Mouse (Mus musculus): ENCODE measurements around the gene Slc23a2. TPM values are rescaled to one million over a fixed set of nuclear protein-coding genes. Genes with fewer than 3 reads are reported as not detected.

Gene Slc23a2
- polyA plus RNA-seq, 1 experiment from 2014 or later: 14.8 TPM

- Histone ChIP-seq H3K4me1 (no peaks in the 10 kb centered on the region), H3K27ac (no peak overlapping the region), H3K9me3 (no peaks in the 10 kb centered on the region), H3K9ac (no peak overlapping the region), H3K36me3 (no peaks in the 10 kb centered on the region), H3K27me3 (no peaks in the 10 kb centered on the region), H3K4me3 (no peak overlapping the region), H3K4me2 (no peak overlapping the region)
- ATAC-seq (ENCODE audit: insufficient number of reproducible peaks, insufficient read depth, low FRiP score, low TSS enrichment, low read depth): no peak
- 73% methylated on average over 4 of the region's 4 CpGs for WGBS
These were observed 12.6 kb upstream of the Slc23a2 start for GRCm38 (mm10) chr2:132157482-132157881.

GRCm38 (mm10) chr2:132152670-132153069, 7.8 kb upstream of the Slc23a2 start:
- Histone ChIP-seq H3K36me3 (no peaks in the 10 kb centered on the region), H3K9me3 (no peaks in the 10 kb centered on the region), H3K4me1 (no peaks in the 10 kb centered on the region), H3K4me2 (no peak overlapping the region), H3K27me3 (no peaks in the 10 kb centered on the region; the same call in 1 of the 2 replicates), H3K4me3 (no peak overlapping the region), H3K27ac (no peak overlapping the region), H3K9ac (no peak overlapping the region)
- 49% methylated on average over 5 of the region's 5 CpGs for WGBS
- ATAC-seq (ENCODE audit: insufficient number of reproducible peaks, insufficient read depth, low FRiP score, low TSS enrichment, low read depth): no peak

- Histone ChIP-seq H3K27me3 (peaks cover 9% of the 10 kb centered on the region), H3K9ac (no peak overlapping the region), H3K9me3 (no peaks in the 10 kb centered on the region), H3K27ac (no peak overlapping the region), H3K4me2 (no peak overlapping the region), H3K4me3 (no peak overlapping the region), H3K36me3 (no peaks in the 10 kb centered on the region), H3K4me1 (no peaks in the 10 kb centered on the region)
- ATAC-seq (ENCODE audit: insufficient number of reproducible peaks, insufficient read depth, low FRiP score, low TSS enrichment, low read depth): no peak
- 66% methylated on average over 6 of the region's 6 CpGs for WGBS
These were observed 6.7 kb upstream of the Slc23a2 start for GRCm38 (mm10) chr2:132151592-132151991.

- ATAC-seq (ENCODE audit: insufficient number of reproducible peaks, insufficient read depth, low FRiP score, low TSS enrichment, low read depth): no peak
- no peak overlapping the region for H3K4me3 ChIP-seq
- H3K4me2 ChIP-seq: no peak overlapping the region
- no peaks in the 10 kb centered on the region for H3K36me3 ChIP-seq
- H3K9me3 ChIP-seq: no peaks in the 10 kb centered on the region
- peaks cover 16% of the 10 kb centered on the region for H3K27me3 ChIP-seq
- 69% methylated on average over 1 of the region's 1 CpGs for WGBS
- H3K9ac ChIP-seq: no peak overlapping the region
- H3K4me1 ChIP-seq: no peaks in the 10 kb centered on the region
- no peak overlapping the region for H3K27ac ChIP-seq
These were observed 6.0 kb upstream of the Slc23a2 start for GRCm38 (mm10) chr2:132150926-132151325.

GRCm38 (mm10) chr2:132146502-132146901, 1.6 kb upstream of the Slc23a2 start:
- no peak for ATAC-seq (ENCODE audit: insufficient number of reproducible peaks, insufficient read depth, low FRiP score, low TSS enrichment, low read depth)
- WGBS: 31% methylated on average over 4 of the region's 4 CpGs
- no peak overlapping the region for H3K4me2 ChIP-seq

GRCm38 (mm10) chr2:132143943-132144927, 673 bp downstream of the Slc23a2 start:
- no peak overlapping the region for H3K27ac ChIP-seq
- 1% methylated on average over 62 of the region's 66 CpGs for WGBS
- peak overlapping the region; percentile 86 for H3K9ac ChIP-seq
- peak overlapping the region; percentile 94 for H3K4me3 ChIP-seq
- 0 out of 2 replicates have a peak, but pooled peaks cover 7% of the 10 kb centered on the region for H3K36me3 ChIP-seq
- peaks cover 24% of the 10 kb centered on the region for H3K27me3 ChIP-seq
- ATAC-seq (ENCODE audit: insufficient number of reproducible peaks, insufficient read depth, low FRiP score, low TSS enrichment, low read depth): 0 out of 2 replicates have a peak, but pooled peaks have one; percentile 15
- peak overlapping the region; percentile 92 for H3K4me2 ChIP-seq
- no peaks in the 10 kb centered on the region for H3K9me3 ChIP-seq
- peaks cover 13% of the 10 kb centered on the region for H3K4me1 ChIP-seq

More at GRCm38 (mm10) chr2:132146502-132146901, 1.6 kb upstream of the Slc23a2 start:
- H3K9me3 ChIP-seq: no peaks in the 10 kb centered on the region
- H3K27ac ChIP-seq: no peak overlapping the region
- no peak overlapping the region for H3K4me3 ChIP-seq
- peaks cover 24% of the 10 kb centered on the region for H3K27me3 ChIP-seq
- no peak overlapping the region for H3K9ac ChIP-seq
- 0 out of 2 replicates have a peak, but pooled peaks cover 7% of the 10 kb centered on the region for H3K36me3 ChIP-seq
- peaks cover 13% of the 10 kb centered on the region for H3K4me1 ChIP-seq

- no peaks in the 10 kb centered on the region for H3K9me3 ChIP-seq
- no peak for ATAC-seq (ENCODE audit: insufficient number of reproducible peaks, insufficient read depth, low FRiP score, low TSS enrichment, low read depth)
- WGBS: 81% methylated on average over 8 of the region's 8 CpGs
- no peak overlapping the region for H3K4me2 ChIP-seq
- no peak overlapping the region for H3K9ac ChIP-seq
- H3K36me3 ChIP-seq: 0 out of 2 replicates have a peak, but pooled peaks cover 7% of the 10 kb centered on the region
- peaks cover 24% of the 10 kb centered on the region for H3K27me3 ChIP-seq
- peaks cover 13% of the 10 kb centered on the region for H3K4me1 ChIP-seq
- no peak overlapping the region for H3K27ac ChIP-seq
- no peak overlapping the region for H3K4me3 ChIP-seq
These were observed 2.3 kb downstream of the Slc23a2 start for GRCm38 (mm10) chr2:132142606-132143005.

- WGBS: 81% methylated on average over 10 of the region's 10 CpGs
- ATAC-seq (ENCODE audit: insufficient number of reproducible peaks, insufficient read depth, low FRiP score, low TSS enrichment, low read depth): no peak
- H3K4me2 ChIP-seq: no peak overlapping the region
- no peak overlapping the region for H3K4me3 ChIP-seq
- H3K9ac ChIP-seq: no peak overlapping the region
- H3K4me1 ChIP-seq: peaks cover 12% of the 10 kb centered on the region
- H3K36me3 ChIP-seq: 0 out of 2 replicates have a peak, but pooled peaks cover 7% of the 10 kb centered on the region
- H3K27me3 ChIP-seq: peaks cover 4% of the 10 kb centered on the region
- no peaks in the 10 kb centered on the region for H3K9me3 ChIP-seq
- no peak overlapping the region for H3K27ac ChIP-seq
These were observed 4.4 kb downstream of the Slc23a2 start for GRCm38 (mm10) chr2:132140536-132140935.

- WGBS: 88% methylated on average over 2 of the region's 2 CpGs
- H3K36me3 ChIP-seq: 0 out of 2 replicates have a peak, but pooled peaks cover 7% of the 10 kb centered on the region
- no peaks in the 10 kb centered on the region for H3K27me3 ChIP-seq
- H3K9ac ChIP-seq: no peak overlapping the region
- ATAC-seq (ENCODE audit: insufficient number of reproducible peaks, insufficient read depth, low FRiP score, low TSS enrichment, low read depth): no peak
- no peak overlapping the region for H3K4me2 ChIP-seq
- H3K9me3 ChIP-seq: no peaks in the 10 kb centered on the region
- H3K27ac ChIP-seq: no peak overlapping the region
- peaks cover 11% of the 10 kb centered on the region for H3K4me1 ChIP-seq
- H3K4me3 ChIP-seq: no peak overlapping the region
These were observed 5.8 kb downstream of the Slc23a2 start for GRCm38 (mm10) chr2:132139099-132139498.

- Histone ChIP-seq H3K9me3 (no peaks in the 10 kb centered on the region), H3K9ac (no peak overlapping the region), H3K27me3 (no peaks in the 10 kb centered on the region), H3K36me3 (no peaks in the 10 kb centered on the region), H3K4me1 (peaks cover 21% of the 10 kb centered on the region), H3K4me2 (no peak overlapping the region), H3K27ac (no peak overlapping the region), H3K4me3 (no peak overlapping the region)
- no peak for ATAC-seq (ENCODE audit: insufficient number of reproducible peaks, insufficient read depth, low FRiP score, low TSS enrichment, low read depth)
- 82% methylated on average over 8 of the region's 8 CpGs for WGBS
These were observed 8.9 kb downstream of the Slc23a2 start for GRCm38 (mm10) chr2:132135876-132136637.

GRCm38 (mm10) chr2:132134758-132135157, 10.2 kb downstream of the Slc23a2 start:
- 75% methylated on average over 4 of the region's 4 CpGs for WGBS
- no peaks in the 10 kb centered on the region for H3K36me3 ChIP-seq
- peaks cover 23% of the 10 kb centered on the region for H3K4me1 ChIP-seq
- ATAC-seq (ENCODE audit: insufficient number of reproducible peaks, insufficient read depth, low FRiP score, low TSS enrichment, low read depth): no peak
- no peak overlapping the region for H3K4me3 ChIP-seq
- H3K27me3 ChIP-seq: no peaks in the 10 kb centered on the region
- no peak overlapping the region for H3K27ac ChIP-seq
- H3K9ac ChIP-seq: no peak overlapping the region
- no peaks in the 10 kb centered on the region for H3K9me3 ChIP-seq
- no peak overlapping the region for H3K4me2 ChIP-seq

Measured in embryonic facial prominence, embryonic 13.5 days (tissue).